Mouse (Mus musculus) heart, postnatal 0 days (tissue): ENCODE data around the gene Ice1.

Experiments
- CTCF ChIP-seq: IDR thresholded peaks from 2 replicates; pipeline ENCODE4 v1.5.1; 2016; ENCODE audit warnings: antibody characterized with exemption, control low read depth, low read depth
- EP300 ChIP-seq: IDR thresholded peaks from 2 replicates; pipeline ENCODE4 v1.6.1; 2016; ENCODE audit warnings: antibody characterized with exemption, low read depth

- TF ChIP-seq EP300, result no peak
- no peak for TF ChIP-seq CTCF
Observed at GRCm38 (mm10) chr13:70609632-70610031, 27.8 kb downstream of the Ice1 start.
